Mouse (Mus musculus) neural tube, embryonic 11.5 days (tissue): Measurements from ENCODE around the gene Gm15093. TPM values are rescaled to one million over a fixed set of nuclear protein-coding genes. Genes with fewer than 3 reads are reported as not detected.
"Not testable (repeated sequence)": the region's sequence is repeated elsewhere in the genome, so short reads cannot be mapped to it uniquely, and the experiment has no call there.

ENCODE experiments used
- ATAC-seq: fragments of 200-750 bp; cut with Nextera tagmentation; 2 replicates; pipeline ENCODE4 v1.8.0; 2017; ENCODE audit warnings: moderate number of reproducible peaks, mild to moderate bottlenecking, moderate TSS enrichment, moderate library complexity; ENCODE audit not compliant: insufficient read depth, low FRiP score, low TSS enrichment
- DNase-seq: peaks from one replicate; pipeline ENCODE4 v3.0.0-alpha.2; 2015; ENCODE audit warnings: low spot score
- H3K27ac ChIP-seq: fragments of 300-500 bp; sonication (generic); 2 replicates; pipeline ENCODE4 v1.5.1; 2014; ENCODE audit warnings: low read depth, mild to moderate bottlenecking, low read length
- H3K27me3 ChIP-seq: fragments of 300-500 bp; sonication (generic); 2 replicates; pipeline ENCODE4 v1.6.1; 2014; ENCODE audit warnings: mild to moderate bottlenecking, low read length, mixed read lengths; ENCODE audit not compliant: control insufficient read depth, insufficient read depth
- H3K36me3 ChIP-seq: fragments of 300-500 bp; sonication (generic); 2 replicates; pipeline ENCODE4 v1.6.1; 2014; ENCODE audit warnings: mild to moderate bottlenecking, low read length, moderate library complexity, mixed read lengths; ENCODE audit not compliant: control insufficient read depth, insufficient read depth
- H3K4me1 ChIP-seq: fragments of 300-500 bp; sonication (generic); 2 replicates; pipeline ENCODE4 v1.6.1; 2014; ENCODE audit warnings: low read length, mixed read lengths; ENCODE audit not compliant: control insufficient read depth, insufficient read depth
- H3K4me2 ChIP-seq: fragments of 300-500 bp; sonication (generic); 2 replicates; pipeline ENCODE4 v1.6.1; 2014; ENCODE audit warnings: low read depth, mild to moderate bottlenecking, moderate library complexity
- H3K4me3 ChIP-seq: fragments of 300-500 bp; sonication (generic); 2 replicates; pipeline ENCODE4 v1.5.1; 2014; ENCODE audit warnings: low read depth, low read length
- H3K9ac ChIP-seq: fragments of 300-500 bp; sonication (generic); 2 replicates; pipeline ENCODE4 v1.6.1; 2014; ENCODE audit warnings: mild to moderate bottlenecking, low read length
- H3K9me3 ChIP-seq: fragments of 300-500 bp; sonication (generic); 2 replicates; pipeline ENCODE4 v1.6.1; 2016; ENCODE audit warnings: low read length; ENCODE audit not compliant: control insufficient read depth
- WGBS: fragments of 180-500 bp; shearing (Covaris S2); extraction: QIAGEN DNeasy Blood & Tissue Kit; methylation state at CpG from one replicate; pipeline ENCODE4 v1.1.7; 2014; 5-methylcytosine and 5-hydroxymethylcytosine counted together
- polyA plus RNA-seq: library from polyadenylated mRNA; unstranded; fragments of >200 nt; fragmentation: Nextera tagmentation; extraction: Ambion mirVana; gene quantifications from 2 replicates; pipeline ENCODE4 v1.2.1, GENCODE M21; 2014

The Gm15093 gene
- polyA plus RNA-seq: not detected in 2 replicates

DNA sequence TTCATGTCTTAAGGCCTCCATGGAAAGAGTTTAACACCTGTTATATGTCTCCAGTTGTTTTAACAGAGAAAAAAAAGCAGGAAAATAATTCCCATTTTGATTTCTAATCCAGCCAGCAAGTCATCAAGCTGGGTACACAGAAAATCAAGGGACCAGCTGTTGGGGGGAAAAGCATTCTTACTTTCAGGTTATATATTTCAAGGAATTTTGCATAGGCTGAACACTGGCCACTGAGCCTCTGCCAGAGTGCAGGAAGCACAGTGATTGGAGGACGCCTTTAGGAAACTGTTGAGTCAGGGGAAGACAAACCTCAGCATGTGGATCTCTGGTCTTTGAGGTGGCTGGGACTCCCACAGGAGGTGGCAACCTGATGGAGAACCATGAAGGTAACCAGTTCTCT, at the start of gene Gm15093:
Gene Gm15093 (plus strand): TSS at position 301 of the 400 bp plus-strand sequence.
- not testable (repeated sequence) for H3K36me3 ChIP-seq, H3K9me3 ChIP-seq, H3K27me3 ChIP-seq, H3K4me3 ChIP-seq, H3K9ac ChIP-seq, H3K27ac ChIP-seq, ATAC-seq, H3K4me2 ChIP-seq, H3K4me1 ChIP-seq, DNase-seq
- WGBS: no CpG with 5 or more reads among the region's 1 CpGs

Other genes with a start within 250 kb of the Gm15093 start
- gene Ott, start 198.1 kb upstream of the Gm15093 start, polyA plus RNA-seq: not detected in 2 replicates
- gene Gm15085, start 175.2 kb downstream of the Gm15093 start, polyA plus RNA-seq: not detected in 2 replicates